Mouse (Mus musculus) lung, postnatal 14 days (tissue): ENCODE measurements around the gene Ypel2.
A peak's percentile ranks its signal among the peaks of the same experiment; 100 is the strongest.

Source experiments
- DNase-seq: peaks from one replicate; pipeline ENCODE4 v3.0.0; 2021

The Ypel2 gene

DNA sequence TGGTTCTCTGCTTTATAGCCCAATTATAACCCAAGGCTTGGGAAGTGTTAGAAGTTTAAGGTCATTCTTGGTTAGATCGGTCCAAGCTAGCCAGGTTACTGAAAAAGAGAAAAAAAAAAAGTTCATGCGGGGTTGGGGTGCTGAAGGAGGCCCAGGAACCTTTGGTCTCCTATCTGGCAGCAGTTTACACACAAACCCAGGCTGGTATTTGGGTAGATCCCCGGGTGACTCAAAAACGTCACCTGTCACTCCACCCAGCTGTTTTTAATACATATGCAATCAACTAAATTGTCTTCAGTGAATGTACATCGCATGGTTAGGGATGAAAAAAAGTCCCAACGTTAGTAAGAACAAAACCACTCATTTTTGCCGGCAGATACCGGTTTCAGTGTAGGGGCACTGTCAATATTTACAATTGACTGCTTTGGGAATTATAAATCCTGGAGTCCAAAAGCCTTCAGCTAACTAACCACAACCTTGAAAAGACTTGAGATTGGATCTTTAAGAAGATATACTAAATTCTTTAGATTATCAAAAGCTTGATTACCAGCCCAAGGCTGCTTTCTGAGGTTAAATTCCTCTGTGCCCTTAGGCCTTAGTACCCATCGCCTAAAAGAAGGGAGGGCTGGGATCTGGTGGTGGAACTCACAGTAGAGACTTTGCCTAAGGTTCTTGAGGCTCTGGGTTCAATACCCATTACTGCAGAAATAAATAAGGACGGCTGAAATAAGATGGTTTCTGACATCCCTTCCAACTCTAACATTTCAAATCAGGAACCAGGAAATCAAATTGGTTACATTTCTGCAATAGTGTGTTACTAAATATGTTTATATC lies 1.5 kb upstream of the Ypel2 start:
- no peak for DNase-seq

- DNase-seq, result no peak
These were observed 823 bp upstream of the Ypel2 start for GRCm38 (mm10) chr11:86994330-86994729.

GRCm38 (mm10) chr11:86992461-86992988 lies 982 bp downstream of the Ypel2 start:
- DNase-seq, result no peak

- DNase-seq, result no peak
These were observed 2.3 kb downstream of the Ypel2 start for GRCm38 (mm10) chr11:86991241-86991640.

DNA sequence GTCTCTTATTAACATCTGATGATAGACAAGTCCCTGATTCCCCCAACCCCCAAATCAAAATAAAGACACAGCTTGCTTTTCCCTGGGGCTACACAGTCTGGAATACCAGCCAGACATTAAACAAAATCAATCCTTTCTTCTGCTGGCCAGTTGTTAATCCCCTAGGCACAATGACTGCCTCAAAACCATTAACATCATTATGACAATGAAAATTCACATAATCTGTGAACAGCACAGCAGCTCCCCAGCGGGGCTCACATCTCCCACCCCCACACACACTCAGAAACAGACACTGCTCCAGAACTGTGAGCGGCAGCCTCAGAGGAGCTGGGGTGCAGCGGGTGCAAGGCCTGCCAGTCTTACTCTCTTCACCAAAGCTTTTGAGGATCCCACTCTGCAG lies 3.2 kb downstream of the Ypel2 start:
- DNase-seq, result no peak

- DNase-seq, result no peak
These were observed 8.5 kb downstream of the Ypel2 start for GRCm38 (mm10) chr11:86984990-86985389.

DNA sequence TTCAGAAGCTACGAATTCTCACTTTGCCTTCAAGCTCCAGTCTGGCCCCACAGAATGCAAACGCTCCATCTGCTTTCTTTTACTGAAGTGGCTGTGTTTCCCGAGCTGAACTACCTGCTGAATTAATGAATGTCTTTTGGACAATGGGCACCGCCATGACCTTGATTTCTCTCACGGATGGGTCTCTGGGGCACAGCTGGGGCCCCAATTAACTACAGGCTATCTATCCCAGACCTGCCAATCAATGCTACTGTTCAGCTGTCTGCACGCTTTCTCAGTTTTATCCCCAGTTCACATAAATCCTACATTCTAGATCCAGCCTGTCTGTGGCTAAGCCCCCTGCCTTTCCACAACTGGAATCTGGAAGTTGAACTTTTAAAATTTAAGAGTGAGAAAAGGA lies 10.5 kb downstream of the Ypel2 start:
- DNase-seq, result no peak

GRCm38 (mm10) chr11:86981229-86981791 lies 12.2 kb downstream of the Ypel2 start:
- DNase-seq, result no peak

DNA sequence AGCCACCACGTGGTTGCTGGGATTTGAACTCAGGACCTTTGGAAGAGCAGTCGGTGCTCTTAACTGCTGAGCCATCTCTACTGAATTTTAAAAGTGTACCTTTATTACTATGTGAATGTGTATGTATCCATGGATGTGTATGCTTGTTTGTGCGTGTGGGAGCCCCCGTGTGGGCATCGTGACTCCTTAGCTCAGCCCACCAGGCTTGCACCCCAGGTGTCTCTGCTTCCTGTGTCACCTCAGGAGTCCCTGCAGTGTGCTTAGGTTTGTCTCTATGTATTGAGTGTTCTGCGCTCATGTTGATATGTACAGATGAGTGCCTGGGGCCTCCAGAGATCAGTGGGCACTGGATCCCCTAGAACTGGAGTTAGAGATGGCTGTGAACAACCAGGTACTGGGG lies 13.0 kb downstream of the Ypel2 start:
- no peak for DNase-seq

- no peak for DNase-seq
These were observed 13.7 kb downstream of the Ypel2 start for GRCm38 (mm10) chr11:86979799-86980198.

GRCm38 (mm10) chr11:86977242-86977641 lies 16.3 kb downstream of the Ypel2 start:
- DNase-seq, result no peak

DNA sequence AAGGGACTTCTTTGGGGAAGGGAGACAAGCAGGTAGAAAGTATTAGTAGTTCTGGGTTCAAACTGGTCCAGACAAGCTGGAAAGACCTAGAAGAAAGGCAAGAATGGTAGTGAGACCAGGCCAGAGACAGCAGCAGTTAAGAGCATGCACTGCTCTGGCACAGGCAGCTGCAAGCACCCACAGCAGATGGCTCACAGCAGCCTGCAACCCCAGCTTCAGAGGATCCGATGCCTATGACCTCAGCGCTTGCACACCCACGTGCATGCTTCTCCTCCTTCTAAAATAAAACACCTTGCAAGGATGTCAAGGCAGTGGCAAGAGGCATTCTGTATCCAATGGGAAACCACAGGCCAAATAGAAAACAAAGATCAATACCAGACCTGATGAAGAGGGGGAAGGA lies 19.1 kb downstream of the Ypel2 start:
- DNase-seq, result no peak

DNA sequence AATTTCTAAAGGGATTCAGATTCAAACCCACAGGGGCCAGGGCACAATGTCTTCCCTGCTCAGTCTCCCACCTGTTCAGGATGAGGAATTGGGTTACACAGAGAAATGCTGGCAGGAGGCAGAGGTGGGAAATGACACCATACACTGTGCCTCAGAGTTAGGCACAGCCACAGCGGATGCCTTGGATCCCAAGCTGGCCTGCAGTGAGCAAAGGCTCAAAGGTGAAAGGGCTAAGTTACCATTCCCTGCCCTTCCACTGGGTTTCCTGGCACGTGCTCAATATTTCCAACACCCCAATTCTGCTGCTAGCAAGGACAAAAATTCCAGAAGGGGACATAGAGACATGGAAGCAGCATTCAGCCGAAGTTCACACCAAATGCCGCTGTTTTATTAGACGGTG lies 20.3 kb downstream of the Ypel2 start:
- DNase-seq, result no peak

DNA sequence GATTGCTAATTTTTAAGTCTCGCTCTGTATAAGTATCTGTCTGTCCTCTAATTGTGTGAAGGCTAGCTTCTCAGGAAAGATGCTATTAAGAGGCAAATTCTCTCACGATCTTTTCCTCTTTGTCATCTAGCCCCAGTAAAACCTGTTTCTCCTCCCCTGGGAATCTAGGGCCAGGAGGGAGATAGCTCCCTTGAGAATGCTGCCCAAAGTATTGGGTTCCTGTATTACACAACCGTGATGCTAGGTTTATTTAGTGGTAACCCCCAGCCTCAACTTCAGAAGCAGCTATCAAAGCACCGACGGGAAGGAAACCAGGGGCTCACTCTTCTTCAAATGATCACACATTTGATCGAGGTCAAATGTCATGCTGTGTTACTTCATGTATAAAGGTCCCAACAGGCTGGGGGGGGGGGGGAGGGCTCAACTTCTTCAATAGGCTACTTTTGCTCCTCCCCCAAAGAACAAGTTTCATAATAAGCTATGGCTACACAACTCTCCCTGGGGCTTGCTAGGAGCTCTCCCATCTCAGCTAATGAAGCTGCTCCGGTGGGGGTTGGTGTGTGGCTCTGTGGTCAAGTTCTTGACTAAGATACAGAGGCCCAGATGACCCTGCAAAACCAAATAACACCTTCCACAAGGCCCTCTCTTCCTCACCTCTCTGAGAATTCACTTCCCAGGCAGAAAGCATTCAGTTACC lies 22.3 kb downstream of the Ypel2 start:
- DNase-seq, result no peak

DNA sequence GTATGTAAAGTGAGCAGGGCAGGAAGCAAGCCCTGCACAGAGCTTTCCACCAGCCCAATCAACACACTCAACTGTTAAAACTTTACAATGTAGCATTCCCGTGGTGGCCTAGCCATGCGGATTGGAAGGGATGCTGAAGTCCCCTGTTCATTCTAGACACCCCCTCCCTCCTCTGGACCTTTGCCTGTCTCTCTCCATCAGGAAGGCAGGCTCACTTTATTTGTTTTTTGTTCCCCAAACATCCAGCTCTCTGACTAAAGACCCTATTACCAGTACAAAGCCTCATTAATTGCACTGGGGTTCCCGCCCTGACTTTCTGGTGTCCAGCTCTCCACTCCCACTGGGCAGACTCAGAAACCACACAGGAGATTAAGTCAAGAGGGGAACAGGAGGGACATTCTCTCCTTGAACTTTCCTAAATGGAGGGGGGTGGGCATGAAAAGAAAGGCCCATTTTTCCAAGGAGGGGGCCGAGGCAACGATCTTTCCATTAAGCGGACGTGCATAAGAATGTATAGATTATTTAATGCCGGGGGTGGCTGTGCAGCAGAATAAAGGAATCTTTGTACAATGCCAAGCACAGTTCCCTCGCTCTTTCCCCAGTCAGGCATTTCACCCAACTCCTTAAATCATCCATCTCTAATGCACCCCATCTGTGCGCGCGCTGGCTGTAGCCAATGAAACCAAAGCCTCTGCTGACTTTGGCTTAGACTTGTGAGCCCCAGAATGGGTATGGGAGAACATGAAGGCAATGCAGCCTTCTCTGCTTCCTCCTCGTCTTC lies 24.3 kb downstream of the Ypel2 start:
- DNase-seq, result no peak

- DNase-seq, result no peak
These were observed 26.0 kb downstream of the Ypel2 start for GRCm38 (mm10) chr11:86967506-86967905.

- no peak for DNase-seq
These were observed 26.8 kb downstream of the Ypel2 start for GRCm38 (mm10) chr11:86966696-86967095.

GRCm38 (mm10) chr11:86965079-86965478 lies 28.4 kb downstream of the Ypel2 start:
- DNase-seq, result no peak

- no peak for DNase-seq
These were observed 29.8 kb downstream of the Ypel2 start for GRCm38 (mm10) chr11:86963698-86964097.

- DNase-seq, result no peak
These were observed 30.5 kb downstream of the Ypel2 start for GRCm38 (mm10) chr11:86963027-86963426.

GRCm38 (mm10) chr11:86962362-86962761 lies 31.1 kb downstream of the Ypel2 start:
- no peak for DNase-seq

GRCm38 (mm10) chr11:86961510-86962303 lies 31.8 kb downstream of the Ypel2 start:
- DNase-seq, result peak; percentile 74
